Mouse (Mus musculus): ENCODE data around the gene Cgnl1.

Cgnl1 gene

GRCm38 (mm10) chr9:71578896-71579564 lies 192.4 kb downstream of the Cgnl1 start:
- no peak for DNase-seq (ENCODE audit: low read depth, low spot score)

All from ZHBTc4 (cell line).